Mouse (Mus musculus) testis, adult 2 months (tissue): ENCODE data around the gene Hras.

Experiments
- CTCF ChIP-seq: fragments of 200-500 bp; IDR thresholded peaks from 2 replicates; pipeline ENCODE4 v1.5.1; 2012; ENCODE audit warnings: low read depth, mild to moderate bottlenecking, inconsistent platforms, low read length, moderate library complexity; ENCODE audit not compliant: control insufficient read depth, insufficient read depth, insufficient replicate concordance
- POLR2A ChIP-seq: fragments of 200-500 bp; IDR thresholded peaks from 2 replicates; pipeline ENCODE4 v1.6.1; 2012; ENCODE audit warnings: low read depth, mild to moderate bottlenecking, inconsistent platforms, low read length, moderate library complexity; ENCODE audit not compliant: control insufficient read depth

DNA sequence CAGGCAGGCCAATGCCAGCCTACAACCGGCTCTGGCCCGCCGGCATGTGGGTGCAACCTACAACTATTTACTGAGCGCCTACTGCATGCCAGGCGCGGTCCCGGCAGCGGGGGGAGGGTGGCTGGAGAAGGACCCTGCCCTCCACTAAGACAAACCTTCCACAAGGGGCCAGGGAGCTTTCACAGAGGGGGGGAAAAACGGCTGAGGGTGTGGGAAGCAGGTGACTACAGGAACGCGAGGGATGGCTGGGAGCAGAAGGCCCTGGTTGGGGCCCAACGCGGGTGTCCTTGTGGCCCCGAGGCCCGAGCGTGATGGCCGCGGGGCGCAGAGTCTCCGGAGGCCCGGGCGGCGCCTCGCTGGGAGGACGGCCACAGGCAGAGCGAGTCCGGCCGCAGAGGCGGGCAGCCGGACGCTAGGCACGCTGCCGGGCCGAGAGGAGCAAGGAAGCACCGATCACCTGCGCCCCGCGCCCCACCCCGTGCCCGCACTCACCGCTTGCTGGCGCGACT is 403 bp downstream of the Hras start:
- no peak for TF ChIP-seq CTCF
- TF ChIP-seq POLR2A: no peak
